Mouse (Mus musculus) adrenal gland (tissue): ENCODE data around the gene Tox2.

ENCODE experiments used
- intact Hi-C: fragments of 180-260 bp; cut with DNase I; formaldehyde crosslinking; loops from one replicate; pipeline ENCODE4 v1.15.1; 2025

The Tox2 gene

GRCm38 (mm10) chr2:163204548-163205261, 1.8 kb downstream of the Tox2 start:
- intact Hi-C loops, result loop anchor here (10.0 kb wide), 1 partner anchor 100 kb away; no protein-coding TSS in a partner anchor

- intact Hi-C loops, result loop anchor here (10.0 kb wide), 1 partner anchor 100 kb away; no protein-coding TSS in a partner anchor
These were observed 2.3 kb downstream of the Tox2 start for GRCm38 (mm10) chr2:163205262-163205647.

- intact Hi-C loops, result loop anchor here (10.0 kb wide), 1 partner anchor 101 kb away; no protein-coding TSS in a partner anchor
These were observed 3.0 kb downstream of the Tox2 start for GRCm38 (mm10) chr2:163205737-163206490.

DNA sequence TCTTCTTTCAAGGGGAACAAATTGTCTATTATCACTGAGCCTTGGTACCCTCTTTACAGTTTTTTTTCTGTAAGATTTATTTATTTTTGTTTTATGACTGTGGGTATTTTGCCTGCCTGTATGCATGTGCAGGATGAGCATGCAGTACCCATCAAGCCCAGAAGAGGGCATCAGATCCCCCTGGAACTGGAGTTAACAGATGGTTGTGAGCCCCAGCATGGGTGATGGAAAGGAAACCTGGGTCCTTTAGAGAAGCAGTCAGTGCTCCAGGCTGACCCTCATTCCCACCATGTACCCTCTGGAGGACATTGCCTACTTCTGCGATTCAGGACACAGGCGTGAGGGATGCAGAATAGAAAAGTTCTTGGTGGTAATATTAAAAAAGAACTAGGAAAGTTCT, 4.4 kb downstream of the Tox2 start:
- intact Hi-C loops, result loop anchor here (10.0 kb wide), 1 partner anchor 103 kb away; no protein-coding TSS in a partner anchor

GRCm38 (mm10) chr2:163209139-163209538, 6.2 kb downstream of the Tox2 start:
- intact Hi-C loops, result loop anchor here (10.0 kb wide), 1 partner anchor 104 kb away; no protein-coding TSS in a partner anchor

- intact Hi-C loops, result no loop called here
These were observed 10.2 kb downstream of the Tox2 start for GRCm38 (mm10) chr2:163213085-163213484.

DNA sequence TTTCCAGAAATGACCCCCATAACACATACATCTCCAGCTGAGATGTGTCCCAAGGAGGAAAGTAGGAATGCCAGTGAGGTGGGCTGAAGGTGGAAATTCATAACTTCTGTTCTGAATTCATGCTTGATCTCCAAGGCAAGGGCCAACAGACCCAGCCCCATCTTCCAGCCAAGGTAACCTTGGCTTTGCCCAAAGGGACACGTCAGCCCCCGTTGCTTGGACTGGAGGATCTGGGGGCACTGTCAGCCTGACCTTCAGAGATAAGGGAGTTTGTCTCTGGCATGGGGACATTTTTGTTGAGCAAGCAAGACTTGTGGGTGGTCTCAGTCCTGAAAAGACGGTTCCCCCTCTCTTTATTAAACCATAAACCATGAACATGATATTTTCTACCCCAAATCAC, 15.2 kb downstream of the Tox2 start:
- intact Hi-C loops, result no loop called here

DNA sequence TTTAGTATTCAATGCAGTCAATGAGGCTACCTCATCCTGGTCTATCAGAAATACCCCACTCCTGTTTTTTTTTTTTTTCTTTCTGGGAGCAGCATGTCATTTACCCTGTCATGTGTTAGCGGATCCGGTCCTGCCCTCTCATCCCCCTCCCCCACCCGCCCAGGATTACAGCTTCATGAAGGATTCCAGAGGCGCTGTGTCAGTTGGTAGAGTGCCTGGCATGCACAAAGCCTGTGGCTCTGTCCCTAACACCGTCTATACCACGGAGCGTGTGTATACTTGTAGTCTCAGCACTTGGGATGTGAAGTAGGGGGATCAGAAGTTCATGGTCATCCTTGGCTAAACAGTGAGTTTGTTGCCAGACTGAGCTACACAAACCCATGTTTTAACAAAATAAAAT, 15.6 kb downstream of the Tox2 start:
- intact Hi-C loops, result no loop called here

DNA sequence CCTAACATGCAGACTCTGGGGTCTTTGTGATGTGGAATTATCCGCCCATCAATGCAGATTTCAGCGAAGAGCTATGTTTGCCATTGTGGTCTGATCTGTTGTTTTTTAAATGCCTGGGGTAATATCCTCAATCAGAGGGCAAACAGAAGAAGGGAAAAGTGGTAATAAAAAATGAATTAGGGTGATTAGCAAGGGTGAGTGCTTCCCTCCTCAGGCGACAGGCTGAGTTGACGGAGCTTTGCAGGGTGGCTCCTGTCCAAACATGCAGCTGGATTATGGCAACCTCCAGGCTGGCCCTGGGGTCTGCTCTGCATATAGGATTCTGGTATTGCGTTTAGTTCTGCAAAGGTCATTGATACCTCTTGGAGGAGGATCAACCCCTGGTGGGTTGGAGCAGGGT, 16.5 kb downstream of the Tox2 start:
- intact Hi-C loops, result no loop called here

DNA sequence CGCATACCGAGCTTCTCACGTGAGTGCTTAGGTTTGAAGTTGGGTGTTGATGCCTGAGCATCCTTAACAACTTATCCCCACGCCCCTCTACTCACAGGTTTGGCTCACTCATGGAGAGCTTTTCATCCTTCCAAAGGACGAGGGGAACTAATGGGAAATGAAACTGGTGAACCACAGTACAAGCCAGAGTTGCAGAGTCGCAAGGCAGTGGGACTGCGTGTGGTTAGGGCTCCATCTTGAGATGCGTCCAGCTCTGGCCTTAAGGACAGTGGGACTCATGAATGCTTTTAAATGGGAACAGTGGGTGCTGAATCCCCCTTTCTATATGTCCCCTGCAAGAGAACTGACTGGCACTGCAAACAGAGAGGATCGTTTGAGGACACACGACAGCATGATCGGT, 17.8 kb downstream of the Tox2 start:
- intact Hi-C loops, result no loop called here

DNA sequence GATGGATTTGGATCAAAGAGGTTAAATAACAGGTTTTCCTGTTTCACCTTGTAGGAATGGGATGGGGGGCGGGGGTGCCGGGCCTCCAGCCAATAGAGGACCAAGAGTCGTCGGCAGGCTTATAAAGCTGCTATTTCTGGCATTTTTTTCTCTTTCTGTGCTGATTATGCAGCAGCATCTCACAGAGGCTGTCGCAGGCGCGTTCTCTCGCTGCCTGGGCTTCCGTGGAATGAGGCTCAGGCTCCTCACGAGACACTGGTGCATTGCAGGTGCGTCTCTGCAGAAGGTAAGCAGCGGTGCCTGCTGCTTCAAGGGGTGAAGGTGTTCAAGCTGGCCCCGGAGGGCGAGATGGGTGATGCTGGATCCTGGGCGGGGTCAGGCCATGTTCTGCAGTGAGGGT, 22.4 kb downstream of the Tox2 start:
- intact Hi-C loops, result no loop called here

DNA sequence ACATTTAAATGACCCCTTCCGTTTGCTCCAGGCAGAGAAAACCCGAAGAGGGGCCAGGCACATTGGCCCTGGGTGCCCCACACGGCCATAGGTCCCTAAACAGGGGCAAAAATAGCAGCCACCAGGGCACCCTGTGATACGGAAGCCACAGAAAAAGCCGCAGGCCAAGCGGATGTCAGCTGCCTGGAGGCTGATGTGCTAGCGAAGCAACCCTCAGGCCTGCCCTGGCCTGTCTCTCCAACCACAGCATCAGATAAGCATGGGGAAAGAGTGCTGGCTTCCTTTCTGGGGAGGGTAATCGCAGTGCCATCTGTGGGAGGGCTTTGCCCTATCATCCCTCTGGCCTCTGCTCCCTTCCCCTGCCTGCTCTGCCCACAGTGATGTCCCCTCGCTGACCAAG, 26.1 kb downstream of the Tox2 start:
- intact Hi-C loops, result no loop called here

DNA sequence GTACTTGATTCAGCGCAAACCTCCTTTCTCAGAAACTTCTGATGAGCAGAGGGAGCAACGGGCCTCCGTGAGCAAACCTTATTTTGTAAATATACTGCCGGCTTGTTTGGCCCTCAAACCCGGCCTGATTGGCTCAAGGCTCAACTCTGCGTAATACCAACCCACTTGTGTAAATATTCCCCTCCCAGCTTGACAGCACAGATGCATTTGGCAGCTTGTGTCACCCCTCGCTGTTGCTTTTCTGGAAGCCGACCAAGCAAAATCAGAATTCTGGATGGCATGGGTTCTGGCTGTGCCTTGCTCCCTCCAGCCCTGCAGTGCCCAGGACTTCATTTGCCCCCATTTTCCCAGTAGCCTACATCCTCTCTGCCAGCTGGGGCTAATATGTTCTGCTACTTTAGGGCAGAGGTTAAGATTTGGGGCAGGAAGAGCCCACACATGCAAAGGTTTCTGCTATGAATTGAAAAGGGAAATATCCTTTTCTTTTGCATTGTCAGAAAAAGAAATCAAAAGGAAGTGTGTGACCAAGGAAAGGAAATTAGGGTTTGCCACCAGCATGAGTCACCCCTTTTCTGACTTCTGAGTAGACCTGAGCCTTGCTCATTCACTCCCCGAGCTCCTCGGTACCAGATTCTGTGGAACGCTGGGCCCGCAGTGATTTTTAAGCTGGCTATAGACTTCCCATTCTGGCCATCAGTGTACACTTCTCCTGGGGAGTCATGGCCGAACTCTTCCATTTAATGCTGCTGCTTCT, 29.0 kb downstream of the Tox2 start:
- intact Hi-C loops, result no loop called here

- intact Hi-C loops, result no loop called here
These were observed 30.7 kb downstream of the Tox2 start for GRCm38 (mm10) chr2:163233666-163234065.

DNA sequence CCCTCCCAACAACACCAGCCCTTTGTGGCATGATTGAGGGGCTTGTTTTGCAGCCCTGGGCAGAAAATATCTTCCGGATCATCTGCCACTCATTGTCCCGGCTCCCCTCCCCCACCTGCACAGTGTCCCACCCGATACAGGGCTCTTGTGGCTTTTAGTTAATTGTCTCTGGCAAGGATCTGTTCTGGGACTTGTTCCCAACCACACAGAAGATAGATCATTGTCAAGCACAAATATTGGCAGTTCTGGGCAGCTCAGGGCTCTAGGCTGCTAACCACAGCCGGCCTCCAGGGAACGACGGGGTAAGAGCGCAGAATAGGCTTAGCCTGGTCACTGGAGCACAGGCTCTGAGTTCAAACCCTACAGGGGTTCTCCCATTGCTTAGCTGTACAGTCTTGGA, 33.1 kb downstream of the Tox2 start:
- intact Hi-C loops, result no loop called here

- intact Hi-C loops, result no loop called here
These were observed 35.1 kb downstream of the Tox2 start for GRCm38 (mm10) chr2:163237999-163238529.

DNA sequence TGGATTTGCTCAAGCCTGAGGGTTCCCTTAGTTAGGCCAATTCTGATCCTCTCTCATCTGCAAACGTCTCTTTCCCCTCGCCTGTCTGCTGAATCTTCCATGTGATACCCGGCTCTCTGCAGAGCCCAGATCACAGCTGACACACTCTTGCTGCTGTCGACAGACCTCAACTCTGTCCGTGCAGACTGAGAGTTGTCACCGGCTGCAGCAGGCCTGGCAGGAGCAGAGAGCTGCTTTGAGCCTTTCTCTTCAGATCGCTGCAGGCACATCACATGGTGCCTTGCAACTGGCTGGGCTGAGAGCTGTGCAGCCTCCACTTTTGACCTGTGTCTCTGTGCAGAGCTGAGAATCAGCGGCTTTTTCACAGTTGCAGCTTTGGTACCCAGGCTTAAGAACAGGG, 37.0 kb downstream of the Tox2 start:
- intact Hi-C loops, result no loop called here

DNA sequence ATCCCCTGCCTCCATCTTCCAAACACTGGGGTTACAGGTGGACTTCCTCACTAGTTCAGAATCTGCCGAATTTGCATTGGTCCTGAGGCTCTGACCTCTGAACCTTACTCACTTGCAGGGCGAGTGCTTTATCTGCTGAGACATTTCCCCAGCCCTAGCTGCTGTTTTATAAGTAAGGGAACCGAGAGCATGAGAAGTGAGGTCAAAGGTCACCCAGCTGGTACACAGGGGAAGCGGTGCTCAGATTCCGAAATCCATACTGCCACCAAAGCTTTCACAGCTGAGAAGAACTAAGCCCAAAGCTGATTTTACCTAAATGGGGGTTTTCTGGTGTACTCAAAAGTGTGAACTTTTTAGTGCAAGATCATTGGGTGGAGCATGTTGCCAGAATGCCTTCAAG, 38.9 kb downstream of the Tox2 start:
- intact Hi-C loops, result no loop called here

DNA sequence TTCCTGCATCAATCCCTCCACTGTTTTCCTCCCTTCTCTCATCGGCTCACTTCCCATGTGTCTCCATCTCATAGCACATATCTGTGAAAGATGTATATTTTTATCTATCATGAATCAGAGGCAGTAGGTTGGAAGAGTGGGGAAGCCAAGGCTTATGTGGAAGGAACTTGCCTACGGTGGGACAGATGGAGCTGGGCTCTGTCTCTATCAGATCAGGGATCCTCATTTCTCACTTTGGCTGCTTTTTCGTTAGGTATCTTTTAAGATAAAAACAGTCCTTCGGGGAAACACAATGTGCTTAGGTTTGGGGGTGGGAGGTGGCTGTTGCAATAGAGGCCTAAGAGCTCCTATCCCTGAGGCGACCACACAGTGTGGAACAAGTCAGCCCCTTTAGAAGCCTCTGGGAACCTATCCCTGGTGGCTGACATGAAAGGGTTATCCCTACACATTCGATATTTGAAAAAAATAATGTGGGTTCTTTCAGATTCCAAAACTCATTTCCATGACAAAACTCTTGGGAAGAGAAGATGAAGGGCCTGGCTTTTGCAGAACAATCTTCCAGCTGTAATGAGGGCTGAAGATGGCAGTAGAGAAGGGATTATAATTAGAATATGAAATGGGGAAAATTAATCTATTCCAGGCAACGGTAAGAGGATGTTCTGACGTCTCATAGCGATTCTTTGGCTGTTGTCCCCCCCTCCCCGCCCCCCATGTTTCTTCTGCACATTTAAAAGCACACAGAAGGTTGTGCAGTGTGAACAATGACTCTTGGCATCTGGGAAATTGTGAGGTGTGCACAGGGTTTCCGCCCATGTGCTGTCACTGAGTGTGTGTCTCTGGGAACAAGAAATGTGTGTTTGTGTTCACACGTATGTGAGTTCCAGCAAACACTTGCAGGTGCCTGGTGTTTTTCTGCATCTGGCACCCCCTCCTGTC, 41.3 kb downstream of the Tox2 start:
- intact Hi-C loops, result no loop called here

DNA sequence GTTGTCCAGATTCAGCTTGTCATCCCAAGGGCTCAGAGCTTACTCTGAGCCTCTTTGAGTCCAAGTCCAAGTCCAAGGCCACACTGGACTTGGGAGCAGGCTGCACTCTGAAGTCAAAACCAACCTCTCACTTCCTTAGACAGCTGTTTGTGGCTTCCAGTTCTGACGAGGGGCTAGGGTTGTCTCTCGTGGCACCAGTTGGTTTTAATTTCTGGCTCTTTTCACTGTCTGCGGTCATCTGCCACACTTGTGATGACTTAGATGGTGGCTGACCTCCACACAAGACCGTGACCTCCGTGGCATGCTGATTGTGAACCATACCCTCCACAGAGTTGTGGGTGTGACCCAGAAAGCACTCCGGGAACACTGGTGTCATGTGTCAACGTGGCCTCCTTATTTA, 46.0 kb downstream of the Tox2 start:
- intact Hi-C loops, result no loop called here

DNA sequence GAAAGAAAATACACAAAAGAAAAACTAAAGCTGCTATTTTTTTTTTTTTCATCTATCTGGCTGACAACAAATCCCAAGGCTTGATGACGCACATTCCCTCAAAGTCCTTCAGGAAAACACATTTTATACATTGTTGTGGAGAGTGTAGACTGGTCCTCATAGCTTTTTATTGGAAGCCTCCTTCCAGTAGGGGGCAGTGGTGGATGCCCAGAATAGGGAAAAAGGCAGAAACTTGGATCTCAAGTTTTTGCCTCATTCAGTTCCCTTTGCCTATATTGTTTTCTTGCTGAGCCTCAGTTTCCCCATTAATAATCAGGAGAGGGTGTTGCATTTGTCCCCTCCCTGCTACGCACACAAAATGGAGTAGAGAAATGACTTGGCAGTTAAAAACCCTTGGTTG, 49.7 kb downstream of the Tox2 start:
- intact Hi-C loops, result no loop called here
